Comparison of ENCODE assay signal across 22 mouse cellular contexts in the genomic region with DNA sequence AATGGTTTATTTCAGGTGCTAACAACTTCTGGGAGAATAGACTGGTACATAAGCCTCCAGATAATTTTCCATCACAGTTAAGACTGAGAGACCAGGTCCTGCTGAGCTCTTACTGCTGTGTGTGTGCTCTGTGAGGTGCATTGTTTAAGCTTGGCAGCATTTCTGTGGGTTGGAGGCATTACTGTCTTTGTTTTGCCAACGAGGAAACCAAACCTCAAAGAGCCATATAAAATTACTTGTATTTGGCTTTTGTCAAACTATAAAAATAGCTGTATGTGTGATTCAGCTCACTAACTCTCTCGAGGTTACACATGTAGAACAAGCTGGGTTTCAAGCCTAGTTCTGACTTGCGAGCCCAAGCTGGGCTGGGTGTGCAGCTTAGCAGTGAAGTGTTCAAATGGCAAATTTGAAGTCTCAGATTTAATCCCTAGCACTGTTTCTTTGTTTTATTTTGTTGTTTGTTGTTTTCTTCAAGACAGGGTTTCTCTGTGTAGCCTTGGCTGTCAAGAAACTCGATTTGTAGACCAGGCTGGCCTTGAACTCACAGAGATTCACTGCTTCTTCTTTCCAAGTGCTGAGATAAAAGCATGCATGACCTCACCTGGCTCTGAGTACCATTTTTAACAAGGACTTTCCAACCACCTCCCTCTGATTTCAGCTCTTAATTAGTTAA. TPM values are rescaled to one million over a fixed set of nuclear protein-coding genes. Genes with fewer than 3 reads are reported as not detected.
DNase-seq lines count a peak whose midpoint lies in the region; ATAC-seq and TF ChIP-seq lines count a peak whose summit lies in the region.
"Had no signal": no experiment of that assay in that cellular context is flagged by ENCODE, and none has a peak within 500 bp of the region (broad histone marks: within the 10 kb centered on the region; RNA-seq: fewer than 3 reads in every experiment).

No protein-coding gene starts in this region.

- no peak for ATAC-seq in limb, embryonic 12.5 days (ENCODE audit: insufficient number of reproducible peaks, insufficient read depth, low FRiP score, low TSS enrichment, low read depth)
- ATAC-seq: forebrain, embryonic 14.5 days; intestine, embryonic 16.5 days; midbrain, embryonic 15.5 days had no signal

- whole genome bisulfite sequencing in limb, embryonic 12.5 days = 77% methylated on average over 4 of the region's 4 CpGs
- 90% methylated on average over 4 of the region's 4 CpGs for WGBS in limb, embryonic 10.5 days

- no peak overlapping the region for H3K4me2 ChIP-seq in limb, embryonic 12.5 days
- H3K4me2 ChIP-seq: heart, embryonic 15.5 days; midbrain, embryonic 15.5 days had no signal

- no peak for TF ChIP-seq POLR2A in embryonic fibroblast, embryonic 13.5 days (IDR thresholded peaks at IDR 0.05; ENCODE audit: low read depth, low read length)

- H3K9me3 ChIP-seq in limb, embryonic 12.5 days = no peaks in the 10 kb centered on the region
- no peaks in the 10 kb centered on the region for H3K9me3 ChIP-seq in limb, embryonic 10.5 days (replicated peaks)
- H3K9me3 ChIP-seq: G1E; heart, embryonic 15.5 days; midbrain, embryonic 15.5 days had no signal

- H3K36me3 ChIP-seq in limb, embryonic 12.5 days = peaks cover 53% of the 10 kb centered on the region
- H3K36me3 ChIP-seq in limb, embryonic 10.5 days = peaks cover 66% of the 10 kb centered on the region

- peaks cover 73% of the 10 kb centered on the region for H3K4me1 ChIP-seq in limb, embryonic 12.5 days (replicated peaks)
- H3K4me1 ChIP-seq in limb, embryonic 10.5 days = peaks cover 70% of the 10 kb centered on the region
- H3K4me1 ChIP-seq in embryonic fibroblast, embryonic 13.5 days (ENCODE audit: control insufficient read depth, insufficient read depth, low read length) = peaks cover 4% of the 10 kb centered on the region; the same call in 1 of the 2 replicates
- H3K4me1 ChIP-seq: heart, embryonic 15.5 days had no signal

- no peak overlapping the region for H3K9ac ChIP-seq in limb, embryonic 12.5 days (replicated peaks)
- H3K9ac ChIP-seq: heart, embryonic 15.5 days; midbrain, embryonic 15.5 days had no signal

- H3K27me3 ChIP-seq in limb, embryonic 12.5 days = no peaks in the 10 kb centered on the region
- no peaks in the 10 kb centered on the region for H3K27me3 ChIP-seq in limb, embryonic 10.5 days (ENCODE audit: low read depth, poor library complexity, severe bottlenecking)
- H3K27me3 ChIP-seq: heart, embryonic 15.5 days; midbrain, embryonic 15.5 days had no signal

- TF ChIP-seq CTCF in embryonic fibroblast, embryonic 13.5 days (IDR thresholded peaks at IDR 0.05; ENCODE audit: borderline replicate concordance, insufficient read depth, low read length) = no peak
- no peak for TF ChIP-seq CTCF in layer of hippocampus, adult 2 months (conservative IDR thresholded peaks at IDR 0.05)

- no peak overlapping the region for H3K4me3 ChIP-seq in limb, embryonic 12.5 days (replicated peaks)
- no peak overlapping the region for H3K4me3 ChIP-seq in limb, embryonic 10.5 days
- H3K4me3 ChIP-seq in embryonic fibroblast, embryonic 13.5 days (ENCODE audit: insufficient read depth, low read length) = no peak overlapping the region
- no peak overlapping the region for H3K4me3 ChIP-seq in layer of hippocampus, adult 2 months
- H3K4me3 ChIP-seq: heart, embryonic 15.5 days; midbrain, embryonic 15.5 days had no signal

- DNase-seq in adrenal gland, adult 2 months = peak; percentile 67
- DNase-seq in adrenal gland, postnatal 14 days = no peak
- no peak for DNase-seq in limb, embryonic 10.5 days (ENCODE audit: low spot score)
- no peak for DNase-seq in thymus, postnatal 14 days
- no peak for DNase-seq in layer of hippocampus, adult 2 months (ENCODE audit: low spot score in 2 of 2)
- DNase-seq: cerebellum, adult 9-11 months; gastrocnemius, postnatal 36 days; heart, postnatal 4 days; layer of hippocampus, postnatal 36 days; lung, adult 18-20 months; lung, postnatal 14 days; right cerebral cortex, adult 18-20 months had no signal

- H3K27ac ChIP-seq in limb, embryonic 12.5 days = 0 out of 2 replicates have a peak overlapping the region, but pooled peaks have one; percentile 46
- H3K27ac ChIP-seq in limb, embryonic 10.5 days = no peak overlapping the region
- H3K27ac ChIP-seq in embryonic fibroblast, embryonic 13.5 days (ENCODE audit: insufficient read depth, low read length) = peak overlapping the region; percentile 80
- no peak overlapping the region for H3K27ac ChIP-seq in layer of hippocampus, adult 2 months
- H3K27ac ChIP-seq: heart, embryonic 15.5 days; midbrain, embryonic 15.5 days had no signal

RNA-seq across cellular contexts. Expression of a gene that starts 17.6 kb away (rescaled TPM):
- total RNA-seq in adrenal gland, adult 2 months (2021) = not detected
- 0.09 and 0.15 TPM in 2 replicates for polyA plus RNA-seq in adrenal gland, adult 2 months (2012; rRNA removed)
- total RNA-seq in adrenal gland, postnatal 14 days (2021) = not detected in 2 replicates
- polyA plus RNA-seq in limb, embryonic 12.5 days (2016; fragmentation: Nextera tagmentation; extraction: Ambion mirVana) = 0.31 and 0.44 TPM in 2 replicates
- 0.28 and 0.30 TPM in 2 replicates for polyA plus RNA-seq in limb, embryonic 10.5 days (2016; fragmentation: Nextera tagmentation; extraction: Ambion mirVana)
- polyA plus RNA-seq in embryonic fibroblast, embryonic 13.5 days (2011; ENCODE audit: insufficient read length, low read depth, missing spikeins) = 0.40 TPM in 1 of 2 replicates, not detected in the other
- under 1 TPM; 0.61 to 0.81 TPM for total RNA-seq in layer of hippocampus, adult 2 months (2021)
- total RNA-seq: adrenal gland, adult 18-20 months; G1E; gastrocnemius, postnatal 36 days; heart, adult 8-10 months; heart, postnatal 4 days had no signal
- polyA plus RNA-seq: G1E had no signal

RNA-seq across cellular contexts. Expression of a gene that starts 20.3 kb away (rescaled TPM):
- total RNA-seq in adrenal gland, adult 2 months (2021) = 100 to 1,000 TPM; 146 to 152 TPM
- polyA plus RNA-seq in adrenal gland, adult 2 months (2012; rRNA removed) = 51.3 and 59.7 TPM in 2 replicates
- 118 and 125 TPM in 2 replicates for total RNA-seq in adrenal gland, postnatal 14 days (2021)
- polyA plus RNA-seq in limb, embryonic 12.5 days (2016; fragmentation: Nextera tagmentation; extraction: Ambion mirVana) = 252 and 259 TPM in 2 replicates
- 305 and 309 TPM in 2 replicates for polyA plus RNA-seq in limb, embryonic 10.5 days (2016; fragmentation: Nextera tagmentation; extraction: Ambion mirVana)
- 141 and 143 TPM in 2 replicates for polyA plus RNA-seq in embryonic fibroblast, embryonic 13.5 days (2011; ENCODE audit: insufficient read length, low read depth, missing spikeins)
- 10 to 100 TPM; 91.0 to 96.2 TPM for total RNA-seq in layer of hippocampus, adult 2 months (2021)

RNA-seq across cellular contexts. Expression of a gene that starts 34.6 kb away (rescaled TPM):
- under 1 TPM; 0.21 to 0.95 TPM for total RNA-seq in adrenal gland, adult 2 months (2021)
- polyA plus RNA-seq in adrenal gland, adult 2 months (2012; rRNA removed) = 0.38 and 0.83 TPM in 2 replicates
- total RNA-seq in adrenal gland, postnatal 14 days (2021) = 1.0 and 4.7 TPM in 2 replicates
- polyA plus RNA-seq in limb, embryonic 12.5 days (2016; fragmentation: Nextera tagmentation; extraction: Ambion mirVana) = 4.6 and 4.7 TPM in 2 replicates
- 5.9 and 6.1 TPM in 2 replicates for polyA plus RNA-seq in limb, embryonic 10.5 days (2016; fragmentation: Nextera tagmentation; extraction: Ambion mirVana)
- not detected in 2 replicates for polyA plus RNA-seq in embryonic fibroblast, embryonic 13.5 days (2011; ENCODE audit: insufficient read length, low read depth, missing spikeins)
- not detected for total RNA-seq in layer of hippocampus, adult 2 months (2021)
- total RNA-seq: gastrocnemius, postnatal 36 days; left cerebral cortex, postnatal 14 days had no signal

RNA-seq across cellular contexts. Expression of a gene that starts 47.1 kb away (rescaled TPM):
- 10 to 100 TPM; 10.1 to 18.3 TPM for total RNA-seq in adrenal gland, adult 2 months (2021)
- polyA plus RNA-seq in adrenal gland, adult 2 months (2012; rRNA removed) = 16.7 and 17.1 TPM in 2 replicates
- 18.7 and 19.9 TPM in 2 replicates for total RNA-seq in adrenal gland, postnatal 14 days (2021)
- 11.2 and 13.3 TPM in 2 replicates for polyA plus RNA-seq in limb, embryonic 12.5 days (2016; fragmentation: Nextera tagmentation; extraction: Ambion mirVana)
- polyA plus RNA-seq in limb, embryonic 10.5 days (2016; fragmentation: Nextera tagmentation; extraction: Ambion mirVana) = 22.1 and 22.8 TPM in 2 replicates
- 25.0 and 27.6 TPM in 2 replicates for polyA plus RNA-seq in embryonic fibroblast, embryonic 13.5 days (2011; ENCODE audit: insufficient read length, low read depth, missing spikeins)
- total RNA-seq in layer of hippocampus, adult 2 months (2021) = 10 to 100 TPM; 40.8 to 42.2 TPM

RNA-seq across cellular contexts. Expression of a gene that starts 52.6 kb away (rescaled TPM):
- total RNA-seq in adrenal gland, adult 2 months (2021) = 100 to 1,000 TPM; 140 to 208 TPM
- polyA plus RNA-seq in adrenal gland, adult 2 months (2012; rRNA removed) = 8.1 TPM in 2 replicates
- 273 and 322 TPM in 2 replicates for total RNA-seq in adrenal gland, postnatal 14 days (2021)
- 1,378 and 1,438 TPM in 2 replicates for polyA plus RNA-seq in limb, embryonic 12.5 days (2016; fragmentation: Nextera tagmentation; extraction: Ambion mirVana)
- 1,775 and 1,966 TPM in 2 replicates for polyA plus RNA-seq in limb, embryonic 10.5 days (2016; fragmentation: Nextera tagmentation; extraction: Ambion mirVana)
- 509 and 719 TPM in 2 replicates for polyA plus RNA-seq in embryonic fibroblast, embryonic 13.5 days (2011; ENCODE audit: insufficient read length, low read depth, missing spikeins)
- total RNA-seq in layer of hippocampus, adult 2 months (2021) = 100 to 1,000 TPM; 256 to 265 TPM

Comparison
In these comparisons a context has a peak if more than half of its experiments do, and no peak if none do; other contexts are left out.
1. H3K27ac ChIP-seq: peak in limb, embryonic 12.5 days (single experiment) and embryonic fibroblast, embryonic 13.5 days (single experiment); none in limb, embryonic 10.5 days (single experiment) and layer of hippocampus, adult 2 months (single experiment).